Comparison of ENCODE assay signal across 13 mouse cellular contexts in genomic region chr3:143316457-143316856, GRCm38 (mm10).
DNase-seq lines count a peak whose midpoint lies in the region; ATAC-seq and TF ChIP-seq lines count a peak whose summit lies in the region.
"Had no signal": no experiment of that assay in that cellular context is flagged by ENCODE, and none has a peak within 500 bp of the region (broad histone marks: within the 10 kb centered on the region; RNA-seq: fewer than 3 reads in every experiment).

No protein-coding gene starts in this region.

- no peaks in the 10 kb centered on the region for H3K36me3 ChIP-seq in lung, embryonic 14.5 days (ENCODE audit: insufficient read depth)
- H3K36me3 ChIP-seq: heart, embryonic 10.5 days; hindbrain, embryonic 15.5 days had no signal

- no peak for TF ChIP-seq CTCF in lung, embryonic 14.5 days (IDR thresholded peaks at IDR 0.05; ENCODE audit: low read depth)

- DNase-seq in lung, embryonic 14.5 days, result peak; percentile 40
- no peak for DNase-seq in lung, adult 18-20 months
- DNase-seq in frontal cortex, postnatal 14 days (ENCODE audit: low spot score in 2 of 2), result peak; percentile 61 to 80
- DNase-seq in layer of hippocampus, postnatal 36 days, result peak; percentile 60 to 66
- peak; percentile 80 for DNase-seq in right cerebral cortex, postnatal 25 days
- no peak for DNase-seq in spleen, postnatal 14 days (ENCODE audit: low spot score in 2 of 2)
- DNase-seq in urinary bladder, postnatal 10 days (ENCODE audit: low spot score), result no peak
- DNase-seq: embryo, embryonic 11 days; kidney, postnatal 36 days; liver, postnatal 0 days had no signal

- no peak for ATAC-seq in lung, embryonic 14.5 days (ENCODE audit: insufficient read depth)
- ATAC-seq: forebrain, embryonic 13.5 days; liver, postnatal 0 days had no signal

- 0 out of 2 replicates have a peak, but pooled peaks cover 3% of the 10 kb centered on the region for H3K4me1 ChIP-seq in lung, embryonic 14.5 days (ENCODE audit: insufficient read depth)
- H3K4me1 ChIP-seq: forebrain, embryonic 13.5 days; heart, embryonic 10.5 days; hindbrain, embryonic 15.5 days had no signal

- H3K4me3 ChIP-seq in lung, embryonic 14.5 days (ENCODE audit: low read depth, low read length), result no peak overlapping the region
- H3K4me3 ChIP-seq: forebrain, embryonic 13.5 days; heart, embryonic 10.5 days; hindbrain, embryonic 15.5 days had no signal

- H3K27me3 ChIP-seq in lung, embryonic 14.5 days (ENCODE audit: insufficient read depth, low read length), result no peaks in the 10 kb centered on the region
- H3K27me3 ChIP-seq: forebrain, embryonic 13.5 days; hindbrain, embryonic 15.5 days had no signal

- no peak overlapping the region for H3K4me2 ChIP-seq in lung, embryonic 14.5 days
- H3K4me2 ChIP-seq: forebrain, embryonic 13.5 days; hindbrain, embryonic 15.5 days had no signal

- H3K9ac ChIP-seq in lung, embryonic 14.5 days, result no peak overlapping the region
- H3K9ac ChIP-seq: forebrain, embryonic 13.5 days; hindbrain, embryonic 15.5 days; liver, postnatal 0 days had no signal

- H3K9me3 ChIP-seq in lung, embryonic 14.5 days (ENCODE audit: low read depth, low read length), result no peaks in the 10 kb centered on the region
- H3K9me3 ChIP-seq: forebrain, embryonic 13.5 days; heart, embryonic 10.5 days; hindbrain, embryonic 15.5 days had no signal

- 52% methylated on average over 7 of the region's 7 CpGs for WGBS in lung, embryonic 14.5 days

- no peak overlapping the region for H3K27ac ChIP-seq in lung, embryonic 14.5 days (ENCODE audit: low read depth)
- H3K27ac ChIP-seq: forebrain, embryonic 13.5 days; heart, embryonic 10.5 days; hindbrain, embryonic 15.5 days had no signal

Comparison
In these comparisons a context has a peak if more than half of its experiments do, and no peak if none do; other contexts are left out.
1. DNase-seq: peak in lung, embryonic 14.5 days (single experiment), frontal cortex, postnatal 14 days (2 of 2), layer of hippocampus, postnatal 36 days (2 of 2) and right cerebral cortex, postnatal 25 days (single experiment); none in lung, adult 18-20 months (0 of 2), spleen, postnatal 14 days (0 of 2) and urinary bladder, postnatal 10 days (single experiment).